Mouse (Mus musculus): Measurements from ENCODE around the gene Gm27021.

- TF ChIP-seq CTCF (conservative IDR thresholded peaks at IDR 0.05; ENCODE audit: low read length) (no peak), POU5F1 (IDR thresholded peaks at IDR 0.05; ENCODE audit: borderline replicate concordance, low read length) (no peak)
These were observed 102.6 kb downstream of the Gm27021 start for GRCm38 (mm10) chr8:120565151-120565711.
